Mouse (Mus musculus) adrenal gland, adult 8-10 months (tissue): ENCODE measurements around the gene Map4k4. TPM values are rescaled to one million over a fixed set of nuclear protein-coding genes. Genes with fewer than 3 reads are reported as not detected.

Source experiments
- DNase-seq: peaks from one replicate; pipeline ENCODE4 v3.0.0; 2022
- total RNA-seq, 4 experiments: library from RNA; stranded (reverse); gene quantifications; 2 replicates each; pipeline ENCODE4 v1.2.4; 2022

Gene Map4k4
- total RNA-seq, 4 experiments from 2014 or later, result 80.9 to 123 (median 104) TPM

- DNase-seq, result no peak
Measured at GRCm38 (mm10) chr1:39898686-39899085, 2.0 kb upstream of the Map4k4 start.

- no peak for DNase-seq
Measured at GRCm38 (mm10) chr1:39901063-39901811, 524 bp downstream of the Map4k4 start.

- no peak for DNase-seq
Measured at GRCm38 (mm10) chr1:39901851-39902703, 1.4 kb downstream of the Map4k4 start.

GRCm38 (mm10) chr1:39902704-39903151 lies 2.0 kb downstream of the Map4k4 start:
- no peak for DNase-seq

GRCm38 (mm10) chr1:39904720-39905119 lies 4.0 kb downstream of the Map4k4 start:
- DNase-seq, result no peak

- no peak for DNase-seq
Measured at GRCm38 (mm10) chr1:39906921-39907320, 6.2 kb downstream of the Map4k4 start.

- DNase-seq, result no peak
Measured at GRCm38 (mm10) chr1:39908976-39909375, 8.3 kb downstream of the Map4k4 start.

GRCm38 (mm10) chr1:39911446-39911845 lies 10.7 kb downstream of the Map4k4 start:
- no peak for DNase-seq

- DNase-seq, result no peak
Measured at GRCm38 (mm10) chr1:39913256-39913655, 12.5 kb downstream of the Map4k4 start.

- DNase-seq, result no peak
Measured at GRCm38 (mm10) chr1:39916144-39916543, 15.4 kb downstream of the Map4k4 start.

GRCm38 (mm10) chr1:39917855-39918516 lies 17.3 kb downstream of the Map4k4 start:
- DNase-seq, result no peak

GRCm38 (mm10) chr1:39918517-39919115 lies 17.9 kb downstream of the Map4k4 start:
- no peak for DNase-seq

- DNase-seq, result no peak
Measured at GRCm38 (mm10) chr1:39920616-39921015, 19.9 kb downstream of the Map4k4 start.

- no peak for DNase-seq
Measured at GRCm38 (mm10) chr1:39921996-39922395, 21.3 kb downstream of the Map4k4 start.

GRCm38 (mm10) chr1:39922714-39923113 lies 22.0 kb downstream of the Map4k4 start:
- DNase-seq, result no peak

- no peak for DNase-seq
Measured at GRCm38 (mm10) chr1:39923395-39924337, 23.0 kb downstream of the Map4k4 start.

GRCm38 (mm10) chr1:39931055-39931454 lies 30.3 kb downstream of the Map4k4 start:
- DNase-seq, result no peak

- DNase-seq, result no peak
Measured at GRCm38 (mm10) chr1:39932216-39932739, 31.6 kb downstream of the Map4k4 start.

- no peak for DNase-seq
Measured at GRCm38 (mm10) chr1:39932922-39933321, 32.2 kb downstream of the Map4k4 start.

GRCm38 (mm10) chr1:39934954-39935353 lies 34.2 kb downstream of the Map4k4 start:
- DNase-seq, result no peak

GRCm38 (mm10) chr1:39935616-39936015 lies 34.9 kb downstream of the Map4k4 start:
- no peak for DNase-seq
